Mouse (Mus musculus): Measurements from ENCODE around the gene Cdon.
A peak's percentile ranks its signal among the peaks of the same experiment; 100 is the strongest.

Gene Cdon

DNA sequence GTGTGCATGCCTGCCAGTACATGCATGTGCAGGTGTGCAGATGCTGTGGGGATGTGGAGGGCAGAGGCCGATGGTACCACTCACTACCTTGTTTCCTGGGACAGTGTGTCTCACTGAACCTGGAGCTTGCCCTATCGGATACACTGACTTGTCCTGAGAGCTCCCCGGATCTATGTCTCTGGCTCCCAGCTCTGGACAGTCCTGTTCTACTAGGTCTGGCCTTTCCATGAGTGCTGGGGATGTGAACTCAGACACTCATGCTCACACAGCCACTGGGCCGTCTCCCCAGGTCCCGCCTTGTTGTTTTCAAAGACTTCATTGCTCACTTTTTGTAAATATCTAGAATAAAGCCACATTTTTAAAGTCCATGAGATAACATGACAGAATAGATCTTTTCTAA, 120.1 kb downstream of the Cdon start:
- DNase-seq (ENCODE audit: low spot score in 2 of 2): no peak

DNA sequence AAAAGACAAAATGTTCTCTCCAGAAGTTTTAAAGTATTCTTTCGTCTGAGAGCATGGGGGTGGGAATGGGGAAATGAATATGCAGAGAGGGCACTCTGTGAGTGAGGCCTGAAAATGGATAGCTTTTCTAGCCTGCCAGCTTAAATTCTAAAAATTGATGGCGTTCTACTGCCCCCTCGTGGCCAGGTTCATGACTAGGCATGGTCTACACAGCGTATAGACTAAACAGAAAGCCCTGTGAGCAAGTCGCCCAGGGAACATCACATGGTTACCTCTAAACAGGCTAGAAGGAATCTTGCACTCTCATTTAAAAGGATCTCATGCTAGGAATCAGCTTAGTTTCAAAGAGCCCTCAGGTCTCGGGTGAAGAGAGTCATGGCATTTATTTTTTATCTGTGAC, 120.6 kb downstream of the Cdon start:
- DNase-seq (ENCODE audit: low spot score in 2 of 2): peak in 1 of 2 experiments; percentile 67

DNA sequence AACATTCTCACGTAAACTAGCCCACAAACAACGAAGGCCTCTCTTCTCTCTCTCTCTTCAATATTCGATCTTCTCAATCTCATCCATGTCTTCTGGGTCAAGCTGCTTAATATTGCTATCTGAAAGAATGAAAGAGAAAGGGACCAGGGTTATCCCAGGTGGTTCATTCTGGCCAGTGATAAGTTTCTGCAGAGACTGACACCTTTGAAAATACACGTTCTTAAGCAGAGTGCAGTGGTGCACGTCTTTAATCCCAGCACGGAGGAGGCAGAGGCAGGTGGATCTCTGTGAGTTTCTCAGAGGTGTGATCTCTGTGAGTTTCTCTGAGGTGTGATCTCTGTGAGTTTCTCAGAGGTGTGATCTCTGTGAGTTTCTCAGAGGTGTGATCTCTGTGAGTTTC, 121.0 kb downstream of the Cdon start:
- no peak for DNase-seq (ENCODE audit: low spot score in 2 of 2)

DNA sequence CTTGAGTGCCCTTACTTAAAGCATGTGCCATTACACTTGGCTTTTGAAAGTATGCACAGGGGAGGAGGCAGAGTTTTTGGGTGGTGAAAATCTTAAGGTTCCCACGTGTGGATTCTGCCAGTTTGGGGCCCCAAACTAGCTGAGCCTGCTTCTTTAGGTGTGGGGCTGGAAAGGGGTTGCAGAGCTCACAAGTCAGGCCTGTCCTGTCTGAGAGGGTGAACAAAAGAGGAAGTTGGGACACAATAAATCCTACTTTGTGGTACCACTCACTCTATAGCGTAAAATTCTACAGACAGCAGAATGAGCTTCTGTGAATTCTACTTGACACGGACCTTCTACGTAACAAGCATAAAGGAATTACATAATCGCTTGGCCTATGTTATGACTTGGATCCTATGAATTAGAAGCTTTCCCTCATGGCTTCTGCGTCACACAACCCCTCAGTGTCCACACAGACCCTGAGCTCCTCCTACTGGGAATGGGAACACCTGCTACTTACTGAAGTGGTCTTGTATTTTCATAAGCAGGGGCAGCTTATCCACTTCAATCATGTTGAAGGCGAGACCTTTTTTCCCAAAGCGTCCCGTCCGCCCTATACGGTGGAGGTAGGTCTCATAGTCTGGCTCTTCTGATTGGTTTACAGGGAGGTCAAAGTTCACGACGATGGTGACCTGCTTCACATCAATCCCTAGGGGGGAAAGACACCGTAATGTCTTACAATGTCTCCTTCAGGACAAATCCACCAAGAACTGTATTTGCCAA, 122.4 kb downstream of the Cdon start:
- no peak for DNase-seq (ENCODE audit: low spot score in 2 of 2)

DNA sequence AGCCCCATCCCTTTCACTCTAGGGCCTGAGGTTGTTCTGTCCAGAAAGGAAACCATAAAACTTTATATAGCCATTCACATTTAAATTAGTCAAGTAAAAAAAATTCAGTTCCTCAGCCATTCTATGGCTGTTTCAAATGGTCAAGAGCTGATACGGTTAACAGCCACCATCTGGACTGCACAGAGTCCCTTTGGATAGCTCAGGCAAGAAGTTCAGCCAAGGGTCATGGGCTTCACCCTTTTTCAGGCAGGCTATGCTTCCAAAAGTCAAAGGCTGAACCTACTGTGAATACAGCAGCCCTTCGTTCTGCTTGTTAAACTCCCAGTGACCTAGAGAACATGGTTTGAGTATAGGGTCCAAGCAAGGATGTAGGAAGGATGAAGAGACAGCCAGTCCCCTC, 123.7 kb downstream of the Cdon start:
- DNase-seq (ENCODE audit: low spot score in 2 of 2): no peak

DNA sequence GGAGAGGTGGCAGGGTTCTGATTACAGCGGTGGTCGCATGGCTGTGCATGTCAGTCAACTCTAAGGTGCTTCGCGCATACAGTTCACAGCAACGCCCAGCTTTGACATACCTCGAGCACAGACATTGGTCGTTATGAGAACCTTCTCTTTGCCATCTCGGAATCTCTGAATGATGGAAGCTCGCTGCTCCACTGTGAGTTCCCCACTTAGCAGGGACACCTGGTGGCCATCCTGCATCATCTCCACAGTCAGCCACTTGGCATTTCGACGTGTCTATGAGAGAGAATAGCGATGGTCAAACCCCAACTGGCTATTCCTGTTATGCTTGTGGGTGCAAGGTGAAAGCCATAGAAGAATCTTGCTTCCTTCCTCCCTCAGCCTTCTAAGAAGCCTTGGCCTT, 124.8 kb downstream of the Cdon start:
- no peak for DNase-seq (ENCODE audit: low spot score in 2 of 2)

DNA sequence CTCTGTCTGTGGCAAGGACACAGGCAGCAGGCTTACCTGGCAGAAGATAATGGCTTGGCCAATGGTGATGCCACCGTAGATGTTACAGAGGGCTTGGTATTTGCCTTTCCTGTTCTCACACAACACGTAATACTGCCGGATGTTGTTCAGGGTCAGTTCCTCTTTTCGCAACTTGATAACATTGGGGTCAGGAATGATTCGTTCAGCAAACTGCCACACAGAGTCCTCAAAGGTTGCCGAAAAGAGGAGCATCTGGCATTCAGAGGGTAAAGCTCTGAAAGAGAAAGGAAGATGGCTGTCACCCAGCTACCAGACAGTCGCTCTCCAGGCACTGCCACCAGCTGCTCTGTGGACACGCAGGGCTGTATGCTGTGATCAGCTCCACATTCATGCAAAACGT, 125.8 kb downstream of the Cdon start:
- DNase-seq (ENCODE audit: low spot score in 2 of 2): no peak

DNA sequence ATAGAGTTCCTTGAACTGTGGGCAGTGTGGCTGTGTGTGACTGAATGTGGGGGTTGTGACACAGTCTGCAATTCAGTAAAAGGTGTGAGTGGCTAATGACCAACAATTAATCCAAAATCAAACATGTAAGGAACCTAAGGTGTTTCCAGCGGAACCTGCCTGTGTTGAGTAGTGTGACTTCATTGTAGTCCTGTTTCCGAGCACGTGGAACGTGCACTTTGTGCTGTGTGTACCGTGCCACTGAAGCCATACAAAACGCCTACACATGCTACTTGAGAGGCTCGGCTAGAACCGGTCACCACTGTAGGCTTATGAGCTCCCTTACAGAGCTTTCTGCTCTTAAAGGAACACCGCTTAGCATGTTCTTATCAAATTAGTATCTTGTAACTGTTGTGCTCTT, 127.5 kb downstream of the Cdon start:
- DNase-seq (ENCODE audit: low spot score in 2 of 2): no peak

DNA sequence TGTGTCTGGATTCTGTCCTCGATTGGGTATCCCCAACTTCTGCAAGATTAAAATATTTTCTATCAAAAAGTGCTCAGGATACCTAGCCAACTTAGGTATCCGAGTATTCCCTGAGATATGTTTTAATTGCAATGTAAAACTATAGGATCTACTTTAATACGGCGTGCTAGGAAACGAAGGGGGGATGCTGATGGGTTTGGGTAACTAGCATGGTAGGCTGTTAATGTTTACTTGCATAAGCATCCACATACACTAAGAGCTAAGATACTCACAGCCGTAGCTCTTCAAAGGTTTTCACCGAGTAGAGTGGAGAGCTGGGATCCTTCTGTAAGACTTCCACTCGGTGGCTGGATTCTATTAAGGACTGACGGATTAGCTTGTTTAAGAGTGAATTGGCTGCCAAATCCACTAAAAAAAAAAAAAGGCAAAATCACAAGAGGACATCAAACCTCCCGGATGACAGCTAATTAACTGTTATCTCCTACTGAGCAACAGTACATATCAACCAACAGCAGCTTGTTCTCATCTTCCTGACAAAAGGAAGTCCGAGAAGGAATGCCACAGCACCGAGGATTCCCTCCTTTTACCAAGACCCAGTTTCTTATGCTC, 135.7 kb downstream of the Cdon start:
- DNase-seq (ENCODE audit: low spot score in 2 of 2): peak in 1 of 2 experiments; percentile 4

Data from frontal cortex, postnatal 10 days (tissue).